Mouse (Mus musculus) cortical plate, adult 2 months (tissue): ENCODE measurements around the gene Ep300.

Experiments used
- CTCF ChIP-seq: fragments of 200-500 bp; IDR thresholded peaks from 2 replicates; pipeline ENCODE4 v1.5.1; 2011; ENCODE audit warnings: mild to moderate bottlenecking, control low read depth, low read length; ENCODE audit not compliant: insufficient read depth; ENCODE audit errors: extremely low read depth
- POLR2A ChIP-seq: fragments of 200-500 bp; IDR thresholded peaks from 2 replicates; pipeline ENCODE4 v1.6.1; 2011; ENCODE audit warnings: mild to moderate bottlenecking, low read length, control low read depth; ENCODE audit not compliant: insufficient read depth; ENCODE audit errors: extremely low read depth

- TF ChIP-seq CTCF (no peak), POLR2A (no peak)
Observed at GRCm38 (mm10) chr15:81694891-81695290, 109.7 kb downstream of the Ep300 start.
